Mouse (Mus musculus) forebrain, embryonic 13.5 days (tissue): ENCODE results near the gene Ap1m2. TPM values are rescaled to one million over a fixed set of nuclear protein-coding genes. Genes with fewer than 3 reads are reported as not detected.
"Not testable (repeated sequence)": the region's sequence is repeated elsewhere in the genome, so short reads cannot be mapped to it uniquely, and the experiment has no call there.

Experiments
- ATAC-seq: fragments of 200-750 bp; cut with Nextera tagmentation; 2 replicates; pipeline ENCODE4 v1.8.0; 2017
- H3K27ac ChIP-seq: fragments of 300-500 bp; sonication (generic); 2 replicates; pipeline ENCODE4 v1.5.1; 2015; ENCODE audit warnings: inconsistent platforms, mild to moderate bottlenecking, moderate library complexity
- H3K27me3 ChIP-seq: fragments of 300-500 bp; sonication (generic); 2 replicates; pipeline ENCODE4 v1.6.1; 2015; ENCODE audit warnings: mild to moderate bottlenecking, inconsistent platforms
- H3K36me3 ChIP-seq: fragments of 300-500 bp; sonication (generic); 2 replicates; pipeline ENCODE4 v1.6.1; 2015; ENCODE audit warnings: mild to moderate bottlenecking, inconsistent platforms; ENCODE audit not compliant: poor library complexity, severe bottlenecking
- H3K4me1 ChIP-seq: fragments of 300-500 bp; sonication (generic); 2 replicates; pipeline ENCODE4 v1.6.1; 2015; ENCODE audit warnings: inconsistent platforms
- H3K4me2 ChIP-seq: fragments of 300-500 bp; sonication (generic); 2 replicates; pipeline ENCODE4 v1.6.1; 2015; ENCODE audit warnings: inconsistent platforms, mild to moderate bottlenecking, moderate library complexity
- H3K4me3 ChIP-seq: fragments of 300-500 bp; sonication (generic); 2 replicates; pipeline ENCODE4 v1.5.1; 2015; ENCODE audit warnings: mild to moderate bottlenecking, inconsistent platforms
- H3K9ac ChIP-seq: fragments of 300-500 bp; sonication (generic); 2 replicates; pipeline ENCODE4 v1.6.1; 2015; ENCODE audit warnings: mild to moderate bottlenecking, inconsistent platforms
- H3K9me3 ChIP-seq: fragments of 300-500 bp; sonication (generic); replicated peaks from 2 replicates; pipeline ENCODE4 v1.6.1; 2016; ENCODE audit warnings: inconsistent platforms
- WGBS: fragments of 180-500 bp; shearing (Covaris S2); methylation state at CpG from one replicate; pipeline ENCODE4 v1.1.7; 2015; 5-methylcytosine and 5-hydroxymethylcytosine counted together
- polyA plus RNA-seq: library from polyadenylated mRNA; unstranded; fragments of >200 nt; fragmentation: Nextera tagmentation; extraction: Ambion mirVana; gene quantifications from 2 replicates; pipeline ENCODE4 v1.2.1, GENCODE M21; 2015

Ap1m2 gene
- polyA plus RNA-seq, 1 experiment from 2014 or later = 0.52 TPM

- Histone ChIP-seq H3K27ac (no peak overlapping the region), H3K4me1 (peaks cover 15% of the 10 kb centered on the region), H3K4me2 (no peak overlapping the region), H3K9me3 (no peaks in the 10 kb centered on the region), H3K4me3 (no peak overlapping the region), H3K27me3 (no peaks in the 10 kb centered on the region), H3K9ac (no peak overlapping the region), H3K36me3 (peaks cover 62% of the 10 kb centered on the region)
- 94% methylated on average over 16 of the region's 16 CpGs for WGBS
- no peak for ATAC-seq
These were observed 43.8 kb downstream of the Ap1m2 start for GRCm38 (mm10) chr9:21268305-21268704.

- H3K4me1 ChIP-seq = peaks cover 15% of the 10 kb centered on the region
- no peak overlapping the region for H3K27ac ChIP-seq
- no peak for ATAC-seq
- H3K4me2 ChIP-seq = peak overlapping the region; percentile 93; the same call in 1 of the 2 replicates
- peaks cover under 1% of the 10 kb centered on the region; the same call in 1 of the 2 replicates for H3K27me3 ChIP-seq
- H3K36me3 ChIP-seq = peaks cover 48% of the 10 kb centered on the region
- H3K4me3 ChIP-seq = no peak overlapping the region
- 90% methylated on average over 5 of the region's 5 CpGs for WGBS
- H3K9me3 ChIP-seq = no peaks in the 10 kb centered on the region
- H3K9ac ChIP-seq = 0 out of 2 replicates have a peak overlapping the region, but pooled peaks have one; percentile 91
These were observed 45.2 kb downstream of the Ap1m2 start for GRCm38 (mm10) chr9:21266889-21267288.

GRCm38 (mm10) chr9:21265611-21266010, 46.5 kb downstream of the Ap1m2 start:
- Histone ChIP-seq H3K9ac (peak overlapping the region; percentile 91), H3K27me3 (peaks cover 3% of the 10 kb centered on the region; the same call in 1 of the 2 replicates), H3K4me3 (peak overlapping the region; percentile 89), H3K4me2 (peak overlapping the region; percentile 93), H3K36me3 (peaks cover 36% of the 10 kb centered on the region), H3K4me1 (peaks cover 15% of the 10 kb centered on the region), H3K9me3 (no peaks in the 10 kb centered on the region), H3K27ac (peak overlapping the region; percentile 57; the same call in 1 of the 2 replicates)
- ATAC-seq = no peak
- 6% methylated on average over 11 of the region's 11 CpGs for WGBS

GRCm38 (mm10) chr9:21265000-21265561, 47.1 kb downstream of the Ap1m2 start, which contains the start of gene Atg4d:
Gene Atg4d, plus strand, starts transcription at chr9:21265293.
- ATAC-seq = peak; percentile 98
- no peaks in the 10 kb centered on the region for H3K9me3 ChIP-seq
- H3K4me1 ChIP-seq = peaks cover 15% of the 10 kb centered on the region
- H3K27ac ChIP-seq = peak within 1 kb of the TSS; percentile 57
- H3K27me3 ChIP-seq = peaks cover 3% of the 10 kb centered on the region; the same call in 1 of the 2 replicates
- H3K4me2 ChIP-seq = peak within 1 kb of the TSS; percentile 93
- WGBS = under 1% methylated on average over 49 of the region's 49 CpGs
- H3K9ac ChIP-seq = peak within 1 kb of the TSS; percentile 91
- peak within 1 kb of the TSS; percentile 89 for H3K4me3 ChIP-seq
- peaks cover 30% of the 10 kb centered on the region for H3K36me3 ChIP-seq

GRCm38 (mm10) chr9:21264272-21264999, 47.7 kb downstream of the Ap1m2 start:
- Histone ChIP-seq H3K36me3 (peaks cover 25% of the 10 kb centered on the region), H3K4me2 (peak overlapping the region; percentile 93), H3K9me3 (no peaks in the 10 kb centered on the region), H3K4me1 (peaks cover 15% of the 10 kb centered on the region), H3K27ac (peak overlapping the region; percentile 36), H3K27me3 (peaks cover 3% of the 10 kb centered on the region; the same call in 1 of the 2 replicates), H3K9ac (peak overlapping the region; percentile 67), H3K4me3 (peak overlapping the region; percentile 89)
- peak; percentile 25 for ATAC-seq
- WGBS = 17% methylated on average over 17 of the region's 17 CpGs

- no peaks in the 10 kb centered on the region for H3K9me3 ChIP-seq
- H3K27ac ChIP-seq = no peak overlapping the region
- no peak overlapping the region for H3K9ac ChIP-seq
- WGBS = 65% methylated on average over 2 of the region's 2 CpGs
- no peak overlapping the region for H3K4me3 ChIP-seq
- no peak for ATAC-seq
- H3K4me2 ChIP-seq = no peak overlapping the region
- peaks cover 13% of the 10 kb centered on the region for H3K4me1 ChIP-seq
- peaks cover 3% of the 10 kb centered on the region; the same call in 1 of the 2 replicates for H3K27me3 ChIP-seq
- H3K36me3 ChIP-seq = peaks cover 1% of the 10 kb centered on the region
These were observed 50.3 kb downstream of the Ap1m2 start for GRCm38 (mm10) chr9:21261831-21262230.

GRCm38 (mm10) chr9:21260491-21261040, 51.6 kb downstream of the Ap1m2 start:
- 85% methylated on average over 6 of the region's 6 CpGs for WGBS
- no peak for ATAC-seq
- Histone ChIP-seq H3K4me1 (peaks cover under 1% of the 10 kb centered on the region; the same call in 1 of the 2 replicates), H3K4me2 (no peak overlapping the region), H3K27ac (no peak overlapping the region), H3K36me3 (no peaks in the 10 kb centered on the region), H3K9me3 (no peaks in the 10 kb centered on the region), H3K4me3 (no peak overlapping the region), H3K27me3 (peaks cover 3% of the 10 kb centered on the region; the same call in 1 of the 2 replicates), H3K9ac (no peak overlapping the region)

GRCm38 (mm10) chr9:21256349-21256748, 55.8 kb downstream of the Ap1m2 start:
- not testable (repeated sequence) for ATAC-seq

GRCm38 (mm10) chr9:21254690-21255089, 57.4 kb downstream of the Ap1m2 start:
- ATAC-seq = no peak
- no peaks in the 10 kb centered on the region for H3K4me1 ChIP-seq
- no peak overlapping the region for H3K4me2 ChIP-seq
- H3K27me3 ChIP-seq = peaks cover 29% of the 10 kb centered on the region
- H3K27ac ChIP-seq = no peak overlapping the region
- no peak overlapping the region for H3K4me3 ChIP-seq
- no peak overlapping the region for H3K9ac ChIP-seq
- no peaks in the 10 kb centered on the region for H3K36me3 ChIP-seq
- H3K9me3 ChIP-seq = no peaks in the 10 kb centered on the region

More at GRCm38 (mm10) chr9:21256349-21256748, 55.8 kb downstream of the Ap1m2 start:
- not testable (repeated sequence) for H3K27ac ChIP-seq, H3K36me3 ChIP-seq, H3K9ac ChIP-seq, H3K4me3 ChIP-seq, H3K4me1 ChIP-seq, H3K9me3 ChIP-seq, H3K4me2 ChIP-seq
- 78% methylated on average over 4 of the region's 4 CpGs for WGBS
- H3K27me3 ChIP-seq = peaks cover 12% of the 10 kb centered on the region

GRCm38 (mm10) chr9:21251116-21251735, 60.9 kb downstream of the Ap1m2 start:
- ATAC-seq = no peak
- 72% methylated on average over 13 of the region's 13 CpGs for WGBS
- Histone ChIP-seq H3K27me3 (peaks cover 60% of the 10 kb centered on the region), H3K36me3 (no peaks in the 10 kb centered on the region), H3K9ac (no peak overlapping the region), H3K9me3 (no peaks in the 10 kb centered on the region), H3K4me1 (peaks cover 6% of the 10 kb centered on the region; the same call in 1 of the 2 replicates), H3K4me3 (no peak overlapping the region), H3K27ac (no peak overlapping the region), H3K4me2 (no peak overlapping the region)

GRCm38 (mm10) chr9:21250509-21250908, 61.6 kb downstream of the Ap1m2 start:
- no peak overlapping the region for H3K9ac ChIP-seq
- H3K27me3 ChIP-seq = peaks cover 67% of the 10 kb centered on the region
- 43% methylated on average over 2 of the region's 2 CpGs for WGBS
- no peak overlapping the region for H3K27ac ChIP-seq
- H3K9me3 ChIP-seq = no peaks in the 10 kb centered on the region
- H3K4me1 ChIP-seq = peaks cover 6% of the 10 kb centered on the region; the same call in 1 of the 2 replicates
- no peak for ATAC-seq
- H3K4me3 ChIP-seq = no peak overlapping the region
- H3K4me2 ChIP-seq = no peak overlapping the region
- no peaks in the 10 kb centered on the region for H3K36me3 ChIP-seq
